Mouse (Mus musculus): Measurements from ENCODE around the gene Taok2.

DNA sequence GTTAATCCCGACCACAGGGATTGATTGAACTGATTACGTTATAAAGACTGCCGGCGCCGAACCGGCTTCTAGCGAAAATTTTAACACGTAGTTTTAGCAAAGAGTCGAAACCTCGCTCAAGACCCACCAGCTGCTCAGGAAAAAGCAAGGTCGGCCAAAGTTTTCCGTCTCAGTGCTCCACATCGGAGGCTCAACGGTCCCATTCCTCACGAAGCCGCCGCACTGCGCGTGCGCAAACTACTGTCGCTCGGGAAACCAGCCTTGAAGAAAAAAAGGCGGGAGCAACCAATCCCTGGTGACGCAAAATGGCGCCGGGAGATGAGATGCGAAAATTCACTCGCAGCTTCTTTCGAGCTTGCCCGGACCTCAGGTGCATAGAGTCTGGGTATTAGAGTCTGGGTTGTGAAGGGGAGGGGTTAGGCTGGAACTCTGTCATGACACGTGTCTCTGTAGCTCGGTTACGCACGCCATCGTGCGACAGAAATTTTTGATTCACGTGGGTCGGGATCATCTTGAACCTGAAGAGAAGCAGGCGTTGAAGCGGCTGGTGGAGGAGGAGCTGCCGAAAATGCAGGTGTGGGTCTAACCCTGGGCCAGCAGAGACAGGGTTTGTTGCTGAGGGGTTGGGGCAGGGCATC, 22.2 kb downstream of the Taok2 start, which contains the start of gene Ino80e:
- TF ChIP-seq CTCF (IDR thresholded peaks at IDR 0.05; ENCODE audit: low read depth), result no peak
- TF ChIP-seq EP300 (IDR thresholded peaks at IDR 0.05; ENCODE audit: low read depth), result no peak; the same call in 1 of the 2 replicates

All from liver, postnatal 0 days (tissue).